Mouse (Mus musculus) testis, adult 2 months (tissue): ENCODE results near the gene Rab5c. TPM values are rescaled to one million over a fixed set of nuclear protein-coding genes. Genes with fewer than 3 reads are reported as not detected.

Experiments
- H3K27ac ChIP-seq: fragments of 200-500 bp; 2 replicates; pipeline ENCODE4 v1.5.1; 2012; ENCODE audit warnings: low read depth, low read length; ENCODE audit not compliant: control insufficient read depth, insufficient read depth
- H3K27me3 ChIP-seq: fragments of 200-500 bp; 2 replicates; pipeline ENCODE4 v1.6.1; 2012; ENCODE audit warnings: mild to moderate bottlenecking, low read length, moderate library complexity; ENCODE audit not compliant: control insufficient read depth, insufficient read depth
- H3K36me3 ChIP-seq: fragments of 200-500 bp; 2 replicates; pipeline ENCODE4 v1.6.1; 2012; ENCODE audit warnings: mild to moderate bottlenecking, low read length; ENCODE audit not compliant: control insufficient read depth, insufficient read depth
- H3K4me1 ChIP-seq: fragments of 200-500 bp; 2 replicates; pipeline ENCODE4 v1.6.1; 2012; ENCODE audit warnings: low read length; ENCODE audit not compliant: control insufficient read depth, insufficient read depth
- H3K4me3 ChIP-seq: fragments of 200-500 bp; 2 replicates; pipeline ENCODE4 v1.5.1; 2012; ENCODE audit warnings: low read depth, mild to moderate bottlenecking, low read length, moderate library complexity, mixed read lengths; ENCODE audit not compliant: control insufficient read depth
- CTCF ChIP-seq: fragments of 200-500 bp; IDR thresholded peaks from 2 replicates; pipeline ENCODE4 v1.5.1; 2012; ENCODE audit warnings: low read depth, mild to moderate bottlenecking, inconsistent platforms, low read length, moderate library complexity; ENCODE audit not compliant: control insufficient read depth, insufficient read depth, insufficient replicate concordance
- POLR2A ChIP-seq: fragments of 200-500 bp; IDR thresholded peaks from 2 replicates; pipeline ENCODE4 v1.6.1; 2012; ENCODE audit warnings: low read depth, mild to moderate bottlenecking, inconsistent platforms, low read length, moderate library complexity; ENCODE audit not compliant: control insufficient read depth
- polyA plus RNA-seq: library from polyadenylated mRNA; depleted of rRNA; stranded (reverse); fragments of >200 nt; gene quantifications from 2 replicates; pipeline ENCODE4 v1.2.3, GENCODE M21; 2012

The Rab5c gene
- polyA plus RNA-seq, 1 experiment = 90.7 TPM

DNA sequence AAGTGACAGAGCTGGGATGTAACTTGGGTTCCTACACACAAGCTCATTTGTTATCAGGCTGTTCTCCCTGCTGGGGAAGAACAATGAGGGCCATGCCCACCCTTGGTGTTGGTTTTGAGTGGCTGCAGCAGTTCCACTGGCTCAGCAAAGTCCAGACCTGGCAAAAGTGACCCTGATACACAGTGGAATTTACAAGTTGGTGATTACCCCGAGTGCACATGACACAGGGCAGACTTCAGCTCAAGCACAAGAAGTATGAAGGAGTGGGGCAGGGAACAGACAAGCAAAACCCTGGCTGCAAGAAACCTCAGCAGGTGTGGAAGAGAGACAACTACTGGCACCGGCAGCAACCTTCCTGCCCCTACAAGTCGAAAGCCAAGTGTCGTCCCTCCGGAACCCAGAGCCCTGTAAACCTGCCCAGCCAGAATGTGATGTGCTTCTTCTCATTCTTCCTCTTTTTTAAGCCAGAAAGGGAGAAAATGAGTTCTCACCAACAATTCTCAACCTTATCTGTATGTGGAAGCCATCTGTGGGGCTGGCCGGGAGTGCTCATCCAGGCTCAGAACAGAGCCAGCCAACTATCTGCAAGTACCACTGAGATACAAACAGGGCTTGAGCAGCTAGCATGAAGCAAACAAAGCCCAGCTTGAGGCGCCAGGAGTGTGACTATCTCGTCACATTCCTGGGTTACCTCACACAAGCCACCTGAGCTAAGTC is 16.1 kb downstream of the Rab5c start:
- no peak for TF ChIP-seq CTCF
- no peak for TF ChIP-seq POLR2A
- H3K4me3 ChIP-seq = no peak overlapping the region
- peak overlapping the region; percentile 42 for H3K27ac ChIP-seq
- peaks cover 4% of the 10 kb centered on the region; the same call in 1 of the 2 replicates for H3K4me1 ChIP-seq
- no peaks in the 10 kb centered on the region for H3K27me3 ChIP-seq
- H3K36me3 ChIP-seq = no peaks in the 10 kb centered on the region

DNA sequence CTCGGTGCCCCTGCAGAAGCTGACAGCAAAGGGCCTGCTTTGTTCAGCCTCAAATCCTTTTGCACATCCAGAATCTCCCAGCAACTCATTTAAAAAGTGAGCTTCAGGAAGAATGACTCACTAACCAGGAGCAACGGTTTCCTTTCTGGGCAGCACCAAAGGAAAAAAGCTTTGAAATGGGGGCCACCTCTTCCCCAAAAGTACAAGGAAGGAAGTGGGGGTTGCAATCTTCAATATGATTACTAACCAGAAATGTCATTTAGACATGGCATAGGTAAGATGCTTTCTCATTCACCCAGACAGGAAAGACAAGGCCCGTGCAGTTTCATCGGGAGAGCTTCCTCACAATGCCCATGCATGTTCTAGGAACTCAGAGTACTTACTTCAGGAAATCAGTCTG is 16.8 kb downstream of the Rab5c start:
- no peaks in the 10 kb centered on the region for H3K36me3 ChIP-seq
- peak overlapping the region; percentile 22; the same call in 1 of the 2 replicates for H3K27ac ChIP-seq
- no peak overlapping the region for H3K4me3 ChIP-seq
- peaks cover 4% of the 10 kb centered on the region; the same call in 1 of the 2 replicates for H3K4me1 ChIP-seq
- no peaks in the 10 kb centered on the region for H3K27me3 ChIP-seq
- no peak for TF ChIP-seq POLR2A
- TF ChIP-seq CTCF = no peak

DNA sequence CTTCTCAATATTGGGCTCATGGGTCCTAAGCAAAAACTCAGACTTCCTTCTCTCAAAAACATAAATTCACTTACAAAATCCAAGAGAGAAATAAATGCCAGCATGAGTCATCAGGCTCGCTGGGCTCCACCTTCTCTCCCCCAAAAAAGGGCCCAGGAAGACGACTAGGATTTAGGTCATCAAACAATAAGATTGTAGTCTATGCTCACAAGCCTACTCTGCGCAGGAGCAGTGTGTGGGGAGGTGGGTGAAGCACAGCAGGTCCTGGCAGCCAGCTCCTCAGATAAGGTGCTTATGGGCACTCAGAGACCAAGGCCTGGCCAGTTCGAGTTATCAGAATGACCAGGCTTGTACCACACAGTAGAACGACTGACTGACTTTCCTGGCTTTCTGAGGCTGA is 17.7 kb downstream of the Rab5c start:
- Histone ChIP-seq H3K27me3 (no peaks in the 10 kb centered on the region), H3K4me1 (peaks cover 3% of the 10 kb centered on the region; the same call in 1 of the 2 replicates), H3K4me3 (no peak overlapping the region), H3K36me3 (no peaks in the 10 kb centered on the region), H3K27ac (peak overlapping the region; percentile 9; the same call in 1 of the 2 replicates)
- TF ChIP-seq CTCF (no peak), POLR2A (no peak; the same call in 1 of the 2 replicates)

DNA sequence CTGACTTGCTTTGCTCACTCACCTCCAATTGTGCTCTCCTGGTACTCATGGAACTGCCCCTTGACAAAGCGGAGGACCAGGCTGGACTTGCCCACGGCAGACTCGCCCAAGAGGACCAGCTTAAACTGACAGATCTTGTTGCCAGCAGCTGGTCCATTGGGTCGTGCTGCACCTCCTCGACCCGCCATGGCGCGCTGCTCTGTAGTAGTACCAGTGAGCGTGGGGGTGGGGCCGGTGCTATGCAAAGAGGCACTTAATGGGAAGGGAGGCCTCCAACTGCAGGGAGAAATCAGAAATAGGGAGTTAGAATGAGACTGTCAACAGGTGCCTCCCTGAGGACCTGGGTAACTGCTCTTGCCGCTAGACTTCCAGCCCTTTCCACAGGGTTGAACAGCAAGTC is 18.1 kb downstream of the Rab5c start:
- Histone ChIP-seq H3K4me1 (peaks cover 2% of the 10 kb centered on the region; the same call in 1 of the 2 replicates), H3K27ac (no peak overlapping the region), H3K4me3 (no peak overlapping the region), H3K36me3 (no peaks in the 10 kb centered on the region), H3K27me3 (no peaks in the 10 kb centered on the region)
- TF ChIP-seq POLR2A (no peak), CTCF (no peak)

DNA sequence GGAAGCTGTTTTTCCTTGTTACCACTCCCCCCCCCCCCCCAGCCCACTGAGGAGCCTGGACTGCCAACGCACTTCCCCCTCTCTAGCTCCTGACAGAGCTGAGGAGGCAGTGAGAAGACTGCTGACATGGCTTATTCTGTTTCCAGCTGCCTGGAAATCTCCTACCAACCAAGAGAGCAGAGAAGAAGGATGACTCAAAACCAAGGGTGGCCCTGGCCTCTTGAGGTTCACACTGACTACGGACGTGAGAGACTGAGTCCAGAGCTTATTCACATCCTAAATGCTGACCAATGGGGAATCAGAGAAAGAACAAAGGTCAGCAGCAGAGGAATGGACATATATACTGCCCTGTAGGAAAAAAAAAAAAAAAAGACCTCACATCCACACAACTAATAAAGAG is 18.7 kb downstream of the Rab5c start:
- H3K36me3 ChIP-seq = no peaks in the 10 kb centered on the region
- peaks cover 4% of the 10 kb centered on the region; the same call in 1 of the 2 replicates for H3K4me1 ChIP-seq

DNA sequence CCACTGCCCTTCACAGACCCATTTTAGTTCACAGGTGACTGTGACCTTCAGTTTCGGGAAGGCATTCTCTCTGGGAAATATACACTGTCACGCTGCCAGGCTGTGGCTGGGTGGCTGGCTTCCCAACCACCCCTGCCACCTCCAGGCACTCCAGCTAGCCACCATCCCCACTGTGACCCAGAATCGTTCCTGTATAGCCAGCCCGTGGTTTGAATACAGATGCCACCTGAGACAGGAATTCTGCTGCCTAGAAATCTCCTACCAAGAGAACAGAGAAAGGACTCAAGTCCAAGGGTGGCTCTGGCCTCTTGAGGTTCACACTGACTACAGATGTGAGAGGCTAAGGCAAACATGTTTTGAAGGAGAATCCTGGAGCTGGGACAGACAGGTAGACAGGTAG is 19.1 kb downstream of the Rab5c start:
- no peak for TF ChIP-seq CTCF
- no peak for TF ChIP-seq POLR2A
- peaks cover 8% of the 10 kb centered on the region for H3K4me1 ChIP-seq
- no peak overlapping the region for H3K4me3 ChIP-seq
- H3K36me3 ChIP-seq = no peaks in the 10 kb centered on the region
- H3K27me3 ChIP-seq = no peaks in the 10 kb centered on the region
- no peak overlapping the region for H3K27ac ChIP-seq

More for the DNA sequence above, 18.7 kb downstream of the Rab5c start:
- Histone ChIP-seq H3K4me3 (no peak overlapping the region), H3K27me3 (no peaks in the 10 kb centered on the region), H3K27ac (no peak overlapping the region)
- TF ChIP-seq POLR2A = no peak
- no peak for TF ChIP-seq CTCF

DNA sequence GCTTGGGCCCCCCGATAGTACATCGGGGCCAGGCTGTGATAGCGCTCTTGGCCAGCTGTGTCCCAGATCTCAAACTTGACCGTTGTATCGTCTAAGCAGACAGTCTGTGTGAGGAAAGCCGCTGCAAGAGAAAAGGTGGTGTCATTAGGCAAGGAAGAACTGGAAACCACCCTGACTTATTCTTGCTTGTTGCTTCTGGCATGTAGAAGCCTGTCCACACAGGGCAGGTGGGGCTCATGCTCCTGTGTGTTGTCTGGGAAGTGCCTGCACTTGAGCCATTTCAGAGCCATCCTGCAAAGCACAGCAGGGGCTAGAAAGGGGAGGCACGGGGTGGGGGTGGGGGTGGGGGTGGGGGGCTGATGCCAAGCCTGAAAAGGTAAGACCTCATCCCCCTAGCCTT is 19.6 kb downstream of the Rab5c start:
- no peak overlapping the region for H3K27ac ChIP-seq
- TF ChIP-seq CTCF = no peak
- TF ChIP-seq POLR2A = no peak
- H3K36me3 ChIP-seq = no peaks in the 10 kb centered on the region
- peaks cover 12% of the 10 kb centered on the region for H3K4me1 ChIP-seq
- H3K4me3 ChIP-seq = no peak overlapping the region
- no peaks in the 10 kb centered on the region for H3K27me3 ChIP-seq
